Mouse (Mus musculus) CH12.LX (cell line): ENCODE results near the gene Henmt1. TPM values are rescaled to one million over a fixed set of nuclear protein-coding genes. Genes with fewer than 3 reads are reported as not detected.

Experiments used
- DNase-seq: peaks from one replicate; pipeline ENCODE4 v3.0.0-alpha.2; 2013; ENCODE audit errors: extremely low read depth
- H3K27ac ChIP-seq: 2 replicates; pipeline ENCODE4 v1.5.1; 2012; ENCODE audit warnings: low read depth, mild to moderate bottlenecking, control low read depth, moderate library complexity; ENCODE audit not compliant: insufficient read depth
- H3K27me3 ChIP-seq: replicated peaks from 2 replicates; pipeline ENCODE3; 2012; ENCODE audit warnings: inconsistent platforms
- H3K36me3 ChIP-seq, 2 experiments: replicated peaks in 1 of 2; 2 replicates each; pipeline versions ENCODE3 to v1.6.1; 2012; ENCODE audit warnings: inconsistent platforms in 1 of 2, low read length in 1 of 2, mild to moderate bottlenecking in 1 of 2, mixed read lengths in 1 of 2, moderate library complexity in 1 of 2; ENCODE audit not compliant: control insufficient read depth in 1 of 2, insufficient read depth in 1 of 2
- H3K4me1 ChIP-seq, 2 experiments: 2 replicates each; pipeline ENCODE4 v1.6.1; 2012; ENCODE audit warnings: inconsistent platforms in 1 of 2, moderate library complexity in 1 of 2; ENCODE audit not compliant: insufficient read depth in 2 of 2, control insufficient read depth in 1 of 2
- H3K4me2 ChIP-seq: 2 replicates; pipeline ENCODE4 v1.6.1; 2012; ENCODE audit warnings: low read depth, mild to moderate bottlenecking, control low read depth; ENCODE audit not compliant: poor library complexity, insufficient read depth, severe bottlenecking
- H3K4me3 ChIP-seq, 3 experiments: fragments of 150-350 bp in 1 of 3; sonication (generic) in 1 of 3; replicated peaks in 1 of 3; 2 replicates each; pipeline versions ENCODE3 to v1.5.1; 2011 to 2012; ENCODE audit warnings: low read depth in 2 of 3, low read length in 2 of 3, mild to moderate bottlenecking in 2 of 3, moderate library complexity in 2 of 3, control low read depth in 1 of 3, improper control_type of control experiment in 1 of 3, inconsistent platforms in 1 of 3, mixed read lengths in 1 of 3; ENCODE audit not compliant: poor library complexity in 1 of 3
- H3K79me2 ChIP-seq: replicated peaks from 2 replicates; pipeline ENCODE4 v1.6.1; 2012; ENCODE audit warnings: mild to moderate bottlenecking, moderate library complexity; ENCODE audit not compliant: control insufficient read depth, poor library complexity, insufficient read depth, severe bottlenecking; ENCODE audit errors: extremely low read depth
- H3K9ac ChIP-seq: 2 replicates; pipeline ENCODE4 v1.6.1; 2012; ENCODE audit warnings: low read depth, mild to moderate bottlenecking, control low read depth, moderate library complexity; ENCODE audit not compliant: insufficient read depth
- H3K9me3 ChIP-seq: replicated peaks from 2 replicates; pipeline ENCODE3; 2012; ENCODE audit warnings: low read length, inconsistent platforms, mixed read lengths
- BHLHE40 ChIP-seq: IDR thresholded peaks from 2 replicates; pipeline ENCODE4 v1.6.1; 2011; ENCODE audit warnings: mild to moderate bottlenecking, low read depth, low read length, improper control_type of control experiment
- CHD1 ChIP-seq: IDR thresholded peaks from 2 replicates; pipeline ENCODE4 v1.6.1; 2012; ENCODE audit warnings: low read depth, low read length, improper control_type of control experiment, inconsistent platforms
- ELF1 ChIP-seq: IDR thresholded peaks from 2 replicates; pipeline ENCODE4 v1.6.1; 2014; ENCODE audit warnings: low read depth, mild to moderate bottlenecking, inconsistent platforms, low read length, improper control_type of control experiment
- EP300 ChIP-seq: IDR thresholded peaks from 2 replicates; pipeline ENCODE4 v1.6.1; 2011; ENCODE audit warnings: low read length, improper control_type of control experiment
- ETS1 ChIP-seq: conservative IDR thresholded peaks from 2 replicates; pipeline ENCODE4 v1.6.1; 2012; ENCODE audit warnings: low read depth, mild to moderate bottlenecking, inconsistent platforms, low read length, improper control_type of control experiment, moderate library complexity
- HCFC1 ChIP-seq: IDR thresholded peaks from 2 replicates; pipeline ENCODE4 v1.6.1; 2012; ENCODE audit warnings: low read depth, mild to moderate bottlenecking, inconsistent platforms, low read length, improper control_type of control experiment
- KAT2A ChIP-seq: IDR thresholded peaks from 2 replicates; pipeline ENCODE4 v1.6.1; 2012; ENCODE audit warnings: low read length, improper control_type of control experiment, inconsistent platforms; ENCODE audit not compliant: insufficient replicate concordance
- MAX ChIP-seq: IDR thresholded peaks from 2 replicates; pipeline ENCODE4 v1.6.1; 2011; ENCODE audit warnings: low read length, improper control_type of control experiment
- MXI1 ChIP-seq: IDR thresholded peaks from 2 replicates; pipeline ENCODE4 v1.6.1; 2011; ENCODE audit warnings: mild to moderate bottlenecking, low read depth, low read length, improper control_type of control experiment
- PAX5 ChIP-seq: IDR thresholded peaks from 2 replicates; pipeline ENCODE4 v1.6.1; 2012; ENCODE audit warnings: low read length, inconsistent platforms, mixed read lengths
- SMC3 ChIP-seq: IDR thresholded peaks from 2 replicates; pipeline ENCODE4 v1.6.1; 2011; ENCODE audit warnings: low read depth, low read length, improper control_type of control experiment
- TBP ChIP-seq: conservative IDR thresholded peaks from 2 replicates; pipeline ENCODE4 v1.6.1; 2011; ENCODE audit warnings: low read depth, low read length, improper control_type of control experiment
- USF1 ChIP-seq: IDR thresholded peaks from 2 replicates; pipeline ENCODE4 v1.6.1; 2014; ENCODE audit warnings: low read depth, mild to moderate bottlenecking, inconsistent platforms, low read length, improper control_type of control experiment
- ZKSCAN1 ChIP-seq: IDR thresholded peaks from 2 replicates; pipeline ENCODE4 v1.6.1; 2012; ENCODE audit warnings: low read depth, inconsistent platforms, low read length, improper control_type of control experiment, borderline replicate concordance
- ZMIZ1 ChIP-seq: IDR thresholded peaks from 2 replicates; pipeline ENCODE4 v1.6.1; 2012; ENCODE audit warnings: low read depth, mild to moderate bottlenecking, inconsistent platforms, low read length, improper control_type of control experiment
- dilution Hi-C: fragments of 300-500 bp; cut with MboI; formaldehyde crosslinking; loops from 2 replicates; pipeline ENCODE4 v1.14.3; 2020; ENCODE audit warnings: low sequenced_read_pairs; ENCODE audit not compliant: extremely low pct_unique_long_range_greater_than_20kb, extremely low pct_ligation_motif_present
- in situ Hi-C: fragments of 300-500 bp; cut with MboI; formaldehyde crosslinking; loops from 3 replicates; pipeline ENCODE4 v1.14.3; 2019; ENCODE audit warnings: low sequenced_read_pairs, low pct_ligation_motif_present, low pct_unique_long_range_greater_than_20kb, mixed read lengths
- polyA plus RNA-seq: library from polyadenylated mRNA; unstranded; fragments of >175 nt; gene quantifications from 2 replicates; pipeline ENCODE4 v1.2.1, GENCODE M21; 2012; ENCODE audit warnings: low read depth; ENCODE audit not compliant: insufficient read length
- total RNA-seq, 2 experiments: library from RNA; depleted of rRNA; stranded (reverse); fragments of 300-350 nt in 1 of 2; fragments of >200 nt in 1 of 2; gene quantifications; 2 replicates each; pipeline ENCODE4 v1.2.3; 2012 to 2014

Gene Henmt1
- total and polyA plus RNA-seq, 3 experiments, result not detected

GRCm38 (mm10) chr3:109008180-109008579 lies 68.5 kb downstream of the Henmt1 start:
- Histone ChIP-seq H3K9ac (no peak overlapping the region), H3K27me3 (no peaks in the 10 kb centered on the region), H3K4me1 (peaks cover 5 to 30% of the 10 kb centered on the region in 2 experiments; a peak in 3 of 4 replicates), H3K9me3 (no peaks in the 10 kb centered on the region), H3K27ac (no peak overlapping the region), H3K4me2 (no peak overlapping the region), H3K4me3 (no peak overlapping the region), H3K79me2 (no peaks in the 10 kb centered on the region; the same call in 1 of the 2 replicates), H3K36me3 (no peaks in the 10 kb centered on the region)
- no peak for DNase-seq
- dilution Hi-C loops, result no loop called here
- in situ Hi-C loops, result no loop called here
- no peak for TF ChIP-seq ETS1
- no peak for TF ChIP-seq CHD1
- TF ChIP-seq SMC3, result no peak
- no peak for TF ChIP-seq KAT2A
- no peak for TF ChIP-seq TBP
- TF ChIP-seq ZKSCAN1, result no peak
- no peak for TF ChIP-seq MXI1
- TF ChIP-seq BHLHE40, result no peak
- TF ChIP-seq HCFC1, result no peak
- TF ChIP-seq PAX5, result no peak
- no peak for TF ChIP-seq ELF1
- TF ChIP-seq ZMIZ1, result no peak
- TF ChIP-seq EP300, result no peak
- TF ChIP-seq MAX, result no peak
- TF ChIP-seq USF1, result no peak

Other genes starting within 250 kb of the Henmt1 start
- gene Gpsm2, start 217.6 kb upstream of the Henmt1 start, total RNA-seq (2012; rRNA removed), result 8.5 and 9.7 TPM in 2 replicates
- 10.4 TPM in 2 replicates for gene Gpsm2, start 217.6 kb upstream of the Henmt1 start, total RNA-seq (2014; rRNA removed)
- gene Gpsm2, start 217.6 kb upstream of the Henmt1 start, polyA plus RNA-seq, result 7.5 and 11.2 TPM in 2 replicates
- gene Aknad1, start 200.2 kb upstream of the Henmt1 start, total RNA-seq (2012; rRNA removed), result not detected in 2 replicates
- gene Aknad1, start 200.2 kb upstream of the Henmt1 start, total RNA-seq (2014; rRNA removed), result not detected in 2 replicates
- gene Aknad1, start 200.2 kb upstream of the Henmt1 start, polyA plus RNA-seq, result not detected in 2 replicates
- 14.5 and 21.5 TPM in 2 replicates for gene Stxbp3, start 99.3 kb upstream of the Henmt1 start, total RNA-seq (2012; rRNA removed)
- gene Stxbp3, start 99.3 kb upstream of the Henmt1 start, total RNA-seq (2014; rRNA removed), result 14.4 and 16.7 TPM in 2 replicates
- 12.1 and 16.7 TPM in 2 replicates for gene Stxbp3, start 99.3 kb upstream of the Henmt1 start, polyA plus RNA-seq
- 0.42 and 0.81 TPM in 2 replicates for gene Fndc7, start 49.9 kb upstream of the Henmt1 start, total RNA-seq (2012; rRNA removed)
- 1.1 TPM in 2 replicates for gene Fndc7, start 49.9 kb upstream of the Henmt1 start, total RNA-seq (2014; rRNA removed)
- 0.57 and 0.61 TPM in 2 replicates for gene Fndc7, start 49.9 kb upstream of the Henmt1 start, polyA plus RNA-seq
- 42.6 and 47.4 TPM in 2 replicates for gene Prpf38b, start 28.1 kb upstream of the Henmt1 start, total RNA-seq (2012; rRNA removed)
- gene Prpf38b, start 28.1 kb upstream of the Henmt1 start, total RNA-seq (2014; rRNA removed), result 42.9 and 55.9 TPM in 2 replicates
- 177 and 193 TPM in 2 replicates for gene Prpf38b, start 28.1 kb upstream of the Henmt1 start, polyA plus RNA-seq
- gene Gm9857, start 572 bp downstream of the Henmt1 start, total RNA-seq (2012; rRNA removed), result not detected in 2 replicates
- not detected in 2 replicates for gene Gm9857, start 572 bp downstream of the Henmt1 start, total RNA-seq (2014; rRNA removed)
- gene Gm9857, start 572 bp downstream of the Henmt1 start, polyA plus RNA-seq, result not detected in 2 replicates
- 2.6 and 2.8 TPM in 2 replicates for gene Fam102b, start 87.7 kb downstream of the Henmt1 start, total RNA-seq (2012; rRNA removed)
- 6.2 and 7.1 TPM in 2 replicates for gene Fam102b, start 87.7 kb downstream of the Henmt1 start, total RNA-seq (2014; rRNA removed)
- 3.6 and 4.3 TPM in 2 replicates for gene Fam102b, start 87.7 kb downstream of the Henmt1 start, polyA plus RNA-seq
- gene Slc25a54, start 140.6 kb downstream of the Henmt1 start, total RNA-seq (2012; rRNA removed), result not detected in 2 replicates
- gene Slc25a54, start 140.6 kb downstream of the Henmt1 start, total RNA-seq (2014; rRNA removed), result not detected in 2 replicates
- not detected in 2 replicates for gene Slc25a54, start 140.6 kb downstream of the Henmt1 start, polyA plus RNA-seq
- not detected in 2 replicates for gene Slc25a24, start 183.3 kb downstream of the Henmt1 start, total RNA-seq (2012; rRNA removed)
- gene Slc25a24, start 183.3 kb downstream of the Henmt1 start, total RNA-seq (2014; rRNA removed), result 0.08 TPM in 1 of 2 replicates, not detected in the other
- not detected in 2 replicates for gene Slc25a24, start 183.3 kb downstream of the Henmt1 start, polyA plus RNA-seq